Mouse (Mus musculus) cerebellum, adult 9-10 months (tissue): ENCODE results near the gene Gm47969.
"Not testable (repeated sequence)": the region's sequence is repeated elsewhere in the genome, so short reads cannot be mapped to it uniquely, and the experiment has no call there.

Experiments used
- DNase-seq: peaks from one replicate; pipeline ENCODE4 v3.0.0; 2022

Gene Gm47969

DNA sequence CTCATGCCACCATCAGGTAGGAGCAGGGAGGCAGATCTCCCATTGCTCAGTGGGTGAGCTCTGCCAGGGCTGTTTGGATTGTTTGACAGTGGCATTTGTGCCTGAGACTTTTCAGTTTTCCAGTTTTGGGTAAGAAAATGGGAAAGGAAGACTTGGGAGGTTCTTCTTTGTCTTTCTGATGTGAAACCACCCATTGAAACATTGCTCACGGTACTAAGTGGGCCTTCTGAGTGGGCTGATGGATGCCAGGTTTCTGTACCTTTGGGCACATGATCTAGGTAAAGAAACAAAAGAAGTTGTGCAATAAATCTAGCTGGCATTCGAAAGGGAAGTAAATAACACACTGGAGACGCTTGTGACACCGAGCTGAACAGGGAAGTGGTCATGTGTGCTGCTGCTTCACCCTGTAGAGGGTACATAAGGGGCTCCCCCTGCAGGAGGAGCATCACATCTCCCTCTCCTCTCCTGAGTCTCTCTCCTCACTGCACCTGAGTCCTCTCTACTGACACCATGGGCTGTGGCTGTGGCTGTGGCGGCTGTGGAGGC is at the start of gene Gm47969:
TSS of gene Gm47969 (plus strand) at position 51 of the 546 bp plus-strand sequence.
- no peak for DNase-seq

DNA sequence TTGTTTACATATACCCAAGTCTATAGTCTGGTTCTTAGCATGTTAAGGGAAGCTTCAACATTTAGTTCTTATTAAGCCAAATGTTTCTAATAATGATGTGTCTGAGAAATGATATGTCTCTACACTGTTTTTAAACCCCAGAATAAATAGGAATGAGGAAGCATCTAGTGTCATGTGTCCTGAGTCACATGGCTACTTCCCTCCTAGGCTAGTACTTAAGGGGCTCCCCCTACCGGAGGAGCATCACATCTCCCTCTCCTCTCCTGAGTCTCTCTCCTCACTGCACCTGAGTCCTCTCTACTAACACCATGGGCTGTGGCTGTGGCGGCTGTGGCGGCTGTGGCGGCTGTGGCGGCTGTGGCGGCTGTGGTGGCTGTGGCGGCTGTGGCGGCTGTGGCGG is 44.4 kb upstream of the Gm47969 start, which contains the start of gene Gm47959:
TSS of gene Gm47959 (plus strand) at position 243 of the 400 bp plus-strand sequence.
- DNase-seq: not testable (repeated sequence)

DNA sequence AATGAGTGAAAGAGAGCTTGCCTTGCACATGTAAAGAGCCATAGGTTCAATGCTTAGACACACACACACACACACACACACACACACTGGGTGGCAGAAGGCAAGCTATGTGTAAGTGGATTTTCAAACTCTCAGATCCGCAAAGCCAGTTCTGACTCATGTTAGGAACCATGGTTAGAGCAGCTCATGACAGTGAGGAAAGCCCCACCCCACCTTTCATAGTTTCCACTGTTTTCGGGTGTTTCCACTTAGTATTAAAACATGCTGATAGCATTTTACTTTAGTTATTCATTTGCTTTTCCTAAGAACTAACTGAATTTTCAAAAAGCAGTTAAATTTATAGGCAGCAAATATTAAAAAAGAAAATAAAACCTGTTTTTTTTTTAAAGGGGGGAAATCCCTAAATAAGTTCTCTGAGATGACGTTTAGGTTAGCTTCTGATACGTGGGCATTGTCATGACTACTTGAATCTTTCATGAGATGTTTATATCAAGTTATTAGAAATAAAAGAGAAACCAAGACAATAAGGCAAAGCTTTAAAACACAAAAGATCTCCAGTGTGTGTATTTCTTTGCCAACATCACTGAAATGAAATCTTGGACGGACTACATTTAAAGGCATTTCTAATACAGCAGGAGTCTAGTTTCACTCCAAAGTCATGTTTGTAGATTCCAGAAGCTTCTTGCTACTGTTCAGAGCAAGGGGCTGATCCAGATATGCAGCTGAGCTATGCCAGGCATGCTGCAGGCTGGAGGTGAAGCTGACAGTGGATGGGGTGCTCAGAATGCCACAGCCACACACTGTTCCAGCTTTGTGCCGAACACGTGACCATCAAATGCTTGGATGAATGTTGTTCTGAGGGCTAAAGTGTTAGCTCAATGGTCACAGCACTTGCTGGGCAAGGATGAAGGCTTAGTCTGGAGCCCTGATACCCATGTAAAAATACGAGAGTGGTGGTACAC is 38.2 kb upstream of the Gm47969 start:
- DNase-seq: no peak

DNA sequence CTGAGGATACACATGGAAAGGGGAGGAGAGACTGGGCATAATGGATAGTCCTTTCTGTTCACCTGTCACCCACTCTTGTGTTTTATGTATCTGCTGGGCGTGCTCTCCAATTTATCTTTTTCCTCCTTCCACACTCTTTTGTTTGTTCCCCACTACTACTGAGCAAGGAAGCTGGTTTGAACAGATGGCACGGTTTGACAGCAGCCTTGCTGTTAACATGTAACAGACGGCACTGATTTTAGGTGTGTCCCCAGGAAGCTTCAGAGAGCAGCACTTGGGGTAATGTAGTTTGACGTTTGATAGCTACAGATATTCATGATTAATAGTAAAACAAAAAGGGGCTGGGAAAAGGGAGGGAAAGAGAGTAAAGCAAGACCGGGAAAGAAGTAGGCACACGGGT is 37.3 kb upstream of the Gm47969 start:
- no peak for DNase-seq

DNA sequence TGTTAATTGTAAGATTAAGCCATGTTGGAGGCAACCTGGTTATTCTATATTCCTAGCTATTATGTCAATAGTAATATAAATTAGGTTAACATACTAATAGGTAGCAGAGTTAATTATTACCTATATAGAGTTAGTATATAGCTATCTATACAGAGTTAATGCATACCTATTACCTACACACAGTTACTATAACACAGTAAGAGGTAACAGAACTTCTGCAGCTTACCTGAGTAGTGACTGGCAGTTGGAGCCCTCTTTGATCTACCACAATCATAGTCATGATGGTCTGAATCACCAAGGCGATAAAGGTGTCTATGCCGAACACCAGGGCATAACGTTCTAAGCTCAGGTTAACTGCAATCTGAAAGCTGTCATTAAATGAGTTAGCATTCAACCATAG is 30.3 kb upstream of the Gm47969 start:
- DNase-seq: no peak

DNA sequence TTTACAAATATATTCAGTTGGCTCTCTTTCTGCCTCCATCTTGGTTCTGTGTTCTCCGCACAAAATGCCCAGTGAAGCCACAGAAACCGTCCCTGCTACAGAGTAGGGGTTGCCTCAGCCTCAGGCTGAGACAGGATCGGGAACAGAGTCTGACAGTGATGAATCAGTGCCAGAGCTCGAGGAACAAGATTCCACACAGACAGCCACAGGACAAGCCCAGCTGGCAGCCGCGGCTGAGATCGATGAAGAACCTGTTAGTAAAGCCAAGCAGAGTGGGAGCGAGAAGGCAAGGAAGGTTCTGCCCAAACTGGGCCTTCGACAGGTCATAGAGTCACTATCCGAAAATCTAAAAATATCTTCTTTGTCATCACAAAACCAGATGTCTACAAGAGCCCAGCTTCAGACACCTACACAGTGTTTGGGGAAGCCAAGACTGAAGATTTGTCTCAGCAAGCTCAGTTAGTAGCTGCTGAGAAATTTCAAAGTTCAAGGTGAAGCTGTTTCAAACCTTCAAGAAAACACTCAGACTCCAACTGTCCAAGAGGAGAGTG is 29.3 kb upstream of the Gm47969 start:
- no peak for DNase-seq

DNA sequence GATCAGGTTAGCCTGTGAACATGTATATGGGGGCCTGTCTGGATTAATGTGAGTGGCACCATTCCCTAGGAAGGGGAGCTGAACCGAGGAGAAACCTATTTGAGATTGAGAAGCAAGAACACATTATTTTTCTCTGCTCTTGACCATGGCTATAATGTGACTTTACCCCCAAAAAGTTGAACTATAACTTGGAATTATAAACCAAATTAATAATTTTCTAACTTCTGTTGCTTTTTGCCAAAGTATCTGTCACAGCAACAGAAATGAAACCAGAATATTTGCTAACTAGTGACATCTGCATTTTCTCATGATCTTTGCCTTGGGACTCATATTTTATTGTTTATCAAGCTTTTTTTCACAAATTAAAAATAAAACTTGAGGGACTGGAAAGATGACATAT is 28.2 kb upstream of the Gm47969 start:
- no peak for DNase-seq

DNA sequence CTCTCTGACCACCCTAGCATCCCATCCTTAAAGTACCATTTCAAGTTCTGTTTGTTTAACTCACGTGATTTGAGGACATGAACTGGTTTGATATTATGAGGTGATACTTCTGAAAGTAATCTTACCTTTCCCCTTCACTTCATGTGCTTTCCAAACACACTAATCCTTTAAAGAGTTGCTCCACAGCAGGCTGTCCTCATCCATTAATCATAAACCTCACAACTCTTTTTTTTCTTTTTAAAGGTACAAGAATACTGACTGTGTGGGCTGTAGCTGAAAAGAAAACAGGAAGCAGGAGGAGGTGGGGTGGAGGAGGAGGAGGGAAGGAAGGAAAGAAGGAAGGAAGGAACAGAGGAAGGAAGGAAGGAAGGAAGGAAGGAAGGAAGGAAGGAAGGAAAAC is 12.8 kb upstream of the Gm47969 start:
- no peak for DNase-seq

DNA sequence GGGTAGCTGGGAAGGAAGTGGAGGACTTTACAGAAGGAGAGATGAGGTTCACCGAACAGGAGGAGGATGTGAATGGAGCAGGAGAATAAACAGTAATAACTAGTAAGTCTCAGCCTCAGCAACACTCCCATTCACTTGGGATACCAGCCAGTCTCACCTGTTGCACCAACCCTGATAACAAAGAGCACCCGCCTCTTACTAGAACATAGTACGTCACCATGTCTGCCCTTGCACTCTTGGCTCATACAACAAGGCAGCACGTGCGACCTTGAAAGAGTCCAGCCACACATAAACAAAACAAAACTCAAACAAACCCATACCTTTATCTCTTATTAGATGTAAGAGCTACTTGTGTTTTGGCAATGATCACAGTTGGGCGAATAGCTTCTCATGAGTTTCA is 12.2 kb upstream of the Gm47969 start:
- no peak for DNase-seq

DNA sequence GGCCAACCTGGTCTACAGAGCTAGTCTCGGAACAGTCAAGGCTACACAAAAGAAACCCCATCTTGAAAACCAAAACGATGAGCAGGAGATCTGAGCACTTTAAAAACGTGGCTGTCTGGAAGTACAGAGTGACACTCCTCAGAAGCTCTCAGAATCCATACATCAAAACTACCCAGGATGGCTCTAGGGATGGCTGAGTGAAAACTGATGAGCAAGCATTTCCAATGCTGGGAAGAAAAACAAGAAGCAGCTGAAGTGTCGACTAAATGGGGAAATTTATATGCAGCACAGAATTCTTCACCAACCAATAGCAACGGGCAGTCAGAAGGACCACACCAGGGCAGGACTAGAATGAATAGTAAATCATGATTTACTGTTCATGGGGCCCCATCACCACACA is 10.2 kb upstream of the Gm47969 start:
- DNase-seq: no peak

DNA sequence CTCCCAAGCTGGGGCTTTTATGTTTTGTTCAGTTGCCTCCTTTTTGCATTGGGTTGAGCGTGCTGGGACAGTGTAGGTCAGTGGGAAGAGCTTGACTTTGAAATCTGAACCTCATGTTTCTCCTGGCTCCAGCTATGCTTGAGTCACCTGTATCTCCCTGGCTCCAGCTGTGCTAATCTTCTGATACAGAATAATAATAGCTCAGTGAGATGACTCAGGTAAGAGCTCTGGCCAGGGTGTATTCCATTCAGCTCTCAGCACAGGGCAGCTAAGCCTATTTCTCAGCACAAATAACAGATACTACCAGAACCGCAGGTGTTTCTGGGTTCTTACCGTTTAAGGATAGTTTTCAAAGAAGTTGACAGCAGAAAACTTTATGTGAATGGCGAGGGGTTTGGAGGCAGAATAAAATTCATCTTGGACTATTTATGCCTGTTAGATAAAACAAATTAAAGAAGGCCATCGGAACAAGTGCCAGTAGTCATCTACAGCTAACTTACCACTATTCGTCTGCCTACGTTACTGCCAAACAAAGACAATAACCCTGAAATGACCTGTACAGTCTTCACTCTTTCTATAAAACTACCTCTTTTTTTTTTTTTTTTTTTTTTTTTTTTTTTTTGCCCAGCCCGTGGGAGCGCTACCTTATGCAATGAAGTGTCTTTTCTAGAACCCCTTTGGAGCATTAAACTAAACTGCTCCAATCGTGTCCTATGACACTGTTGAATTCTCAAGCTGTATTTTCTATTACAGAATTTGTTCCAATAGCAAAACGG is 7.7 kb upstream of the Gm47969 start:
- DNase-seq: no peak

DNA sequence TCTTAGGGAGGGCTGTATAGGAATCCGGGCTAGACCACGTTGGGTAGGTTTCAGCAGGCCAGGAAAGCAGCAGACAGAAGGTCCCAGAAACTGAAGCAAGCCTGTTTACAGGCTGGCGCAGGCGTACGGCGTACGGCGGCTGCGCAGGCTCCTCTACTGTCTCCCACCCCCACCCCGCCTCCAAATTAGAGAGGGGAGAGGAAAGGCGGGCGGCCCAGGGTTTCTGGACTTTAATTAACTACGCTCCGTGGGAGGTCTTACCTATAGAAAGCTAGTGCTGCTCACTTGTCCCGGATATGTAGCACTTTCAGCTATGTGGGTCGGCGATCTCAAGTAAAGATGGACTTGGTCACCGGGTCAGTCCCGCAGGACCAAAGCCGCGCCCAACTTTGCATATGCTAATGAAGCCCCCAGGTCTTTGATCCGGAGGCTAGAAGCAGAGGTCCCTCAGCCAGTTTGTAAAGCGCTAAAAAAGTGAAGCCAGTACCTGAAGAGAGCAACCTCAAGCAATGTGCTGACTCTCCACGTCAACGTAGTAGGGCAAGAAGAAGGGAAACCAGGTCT is 6.5 kb upstream of the Gm47969 start, which contains the start of gene Slc19a3:
TSS of gene Slc19a3 (minus strand) at position 340 of the 564 bp plus-strand sequence.
- peak; percentile 17 for DNase-seq

DNA sequence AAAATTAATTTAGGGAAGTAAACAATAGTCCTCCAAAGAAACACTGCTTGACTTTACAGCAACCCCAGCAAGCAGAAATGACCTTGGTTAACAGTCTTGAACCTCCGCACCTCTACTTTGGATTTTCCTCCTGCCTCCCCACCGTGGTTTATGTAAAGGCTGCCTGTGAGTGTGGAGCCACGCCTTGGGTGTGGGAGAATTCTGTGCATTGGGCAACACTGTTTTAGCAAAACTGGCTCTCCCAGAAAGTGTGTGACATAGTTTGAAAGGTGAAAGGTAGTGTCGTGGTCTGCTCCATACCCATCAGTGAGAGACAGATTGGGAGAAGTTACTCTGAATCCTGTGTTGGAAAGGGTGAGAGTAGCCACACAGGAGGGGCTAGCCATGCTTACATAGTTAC is 5.7 kb upstream of the Gm47969 start:
- DNase-seq: no peak

DNA sequence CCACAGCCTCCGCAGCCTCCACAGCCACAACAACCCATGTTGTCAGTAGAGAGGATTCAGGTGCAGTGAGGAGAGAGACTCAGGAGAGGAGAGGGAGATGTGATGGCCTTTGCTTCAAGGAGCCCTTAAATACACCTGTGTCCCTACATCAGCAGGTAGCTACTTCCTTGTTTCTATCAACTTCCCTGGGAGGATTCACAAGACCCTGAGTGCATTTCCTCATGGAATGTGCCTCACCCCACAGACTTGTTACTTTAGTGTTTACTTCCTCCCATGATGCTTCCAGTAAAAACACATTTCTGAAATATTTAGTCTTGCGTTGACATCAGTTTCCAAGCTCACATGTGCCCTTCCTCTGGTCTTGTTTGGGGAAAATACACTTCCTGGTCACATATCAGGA is 2.4 kb upstream of the Gm47969 start, which contains the start of gene Krtap28-10:
TSS of gene Krtap28-10 (minus strand) at position 101 of the 400 bp plus-strand sequence.
- DNase-seq: no peak

DNA sequence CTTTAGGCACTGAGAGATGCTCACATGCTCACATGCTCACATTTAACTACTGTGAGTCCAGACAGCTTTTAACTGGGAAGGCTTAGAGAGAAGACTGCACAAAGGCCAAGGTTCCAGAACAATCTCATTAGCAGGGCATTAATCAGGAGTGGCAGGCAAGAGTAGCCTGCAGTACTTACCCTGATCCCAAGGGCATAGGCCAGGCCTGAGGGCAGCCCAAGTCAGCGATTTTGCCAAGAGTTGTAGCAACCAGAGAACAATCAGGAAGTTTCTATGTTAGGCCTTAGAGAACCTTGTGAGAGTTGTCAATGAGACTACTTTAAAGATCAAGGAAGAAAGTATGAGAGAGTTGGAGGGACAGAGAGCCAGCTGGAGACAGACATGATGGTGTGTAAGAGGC is 13.7 kb downstream of the Gm47969 start:
- no peak for DNase-seq

DNA sequence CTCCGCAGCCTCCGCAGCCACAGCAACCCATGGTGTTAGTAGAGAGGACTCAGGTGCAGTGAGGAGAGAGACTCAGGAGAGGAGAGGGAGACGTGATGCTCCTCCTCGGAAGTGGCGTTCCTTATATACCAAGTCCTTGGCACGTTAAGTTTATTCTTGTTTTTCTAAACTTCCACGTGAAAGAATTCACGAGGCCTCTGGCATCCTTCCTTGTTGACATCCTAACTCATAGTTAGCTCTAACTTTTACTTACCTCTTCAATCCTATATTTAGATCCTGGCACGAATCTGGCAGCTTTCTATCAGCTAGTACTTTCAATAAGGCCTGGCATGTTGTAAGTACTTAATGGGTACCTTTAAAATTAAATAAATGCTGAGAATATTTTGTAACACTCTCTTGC is 14.5 kb downstream of the Gm47969 start, which contains the start of gene A030005K14Rik:
TSS of gene A030005K14Rik (minus strand) at position 101 of the 400 bp plus-strand sequence.
- DNase-seq: no peak

DNA sequence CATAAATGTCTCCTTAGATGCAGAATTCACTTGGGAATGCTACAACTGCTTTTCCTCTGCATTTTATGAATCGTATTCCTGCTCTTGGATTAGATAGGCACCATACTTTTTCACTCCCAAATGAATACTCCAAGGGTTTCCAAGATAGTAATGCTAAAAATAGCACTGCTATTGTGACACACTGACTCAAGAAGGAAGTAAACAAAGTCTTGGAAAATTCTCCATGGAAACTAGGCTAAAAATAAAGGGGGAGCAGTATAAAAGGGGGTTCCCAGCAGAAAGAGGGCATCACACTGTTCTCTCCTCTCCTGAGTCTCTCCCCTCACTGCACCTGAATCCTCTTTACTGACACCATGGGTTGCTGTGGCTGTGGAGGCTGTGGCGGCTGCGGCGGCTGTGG is 15.9 kb downstream of the Gm47969 start, which contains the start of gene Krtap28-13:
TSS of gene Krtap28-13 (plus strand) at position 288 of the 400 bp plus-strand sequence.
- DNase-seq: no peak

DNA sequence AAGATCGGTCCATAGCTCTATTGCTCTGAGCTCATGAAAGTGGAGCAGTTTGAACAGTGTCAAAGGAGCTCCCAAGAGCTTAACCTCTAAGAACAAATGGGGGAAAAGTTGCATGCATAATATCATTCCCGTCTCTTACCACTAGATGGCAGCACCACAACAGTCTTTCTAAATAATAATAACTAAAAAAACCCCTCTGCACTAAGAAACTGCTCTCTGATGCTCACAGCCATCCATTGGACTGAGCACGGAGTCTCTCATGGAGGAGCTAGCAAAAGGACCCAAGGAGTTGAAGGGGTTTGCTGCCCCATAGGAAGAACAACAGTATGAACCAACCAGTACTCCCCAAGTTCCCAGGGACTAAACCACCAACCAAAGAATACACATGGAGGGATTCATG is 20.1 kb downstream of the Gm47969 start:
- peak; percentile 38 for DNase-seq

DNA sequence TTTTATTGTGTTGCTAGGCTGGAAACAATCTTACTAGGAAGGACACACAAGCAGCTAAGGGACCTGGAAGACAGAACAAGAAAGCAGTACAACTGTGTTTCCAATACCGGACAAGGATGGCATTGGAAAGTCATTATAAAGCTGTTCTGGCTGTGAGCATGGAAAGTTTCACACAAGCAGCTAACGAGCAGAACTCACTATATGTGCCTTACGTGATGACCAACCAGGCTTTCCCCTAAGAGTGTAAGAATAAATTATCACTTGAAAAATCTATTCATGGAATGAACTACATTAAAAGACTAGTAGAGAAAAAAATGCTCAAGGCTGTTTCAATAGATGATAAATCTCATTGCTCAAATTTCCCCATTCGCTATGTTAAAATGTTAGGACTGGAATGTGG is 21.8 kb downstream of the Gm47969 start:
- DNase-seq: no peak

DNA sequence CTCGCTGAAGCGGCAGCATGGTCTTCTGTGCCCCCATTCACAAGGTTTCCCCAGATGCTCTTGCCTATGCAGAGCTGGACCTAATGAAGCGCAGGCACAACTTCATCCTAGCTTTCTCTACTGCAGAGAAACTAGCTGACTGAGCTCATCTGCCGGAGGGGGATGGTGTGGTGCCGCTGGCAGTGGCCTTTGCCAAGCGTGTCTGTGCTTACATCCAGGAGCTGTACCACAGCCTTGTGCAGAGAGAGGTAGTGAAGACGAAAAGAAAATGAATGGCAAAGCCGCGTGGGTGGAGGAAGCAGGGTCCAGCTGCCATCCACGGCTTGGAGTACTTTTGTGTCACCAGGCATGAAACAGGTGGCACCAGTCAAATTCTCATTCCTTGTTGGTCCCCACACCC is 22.5 kb downstream of the Gm47969 start:
- DNase-seq: no peak

DNA sequence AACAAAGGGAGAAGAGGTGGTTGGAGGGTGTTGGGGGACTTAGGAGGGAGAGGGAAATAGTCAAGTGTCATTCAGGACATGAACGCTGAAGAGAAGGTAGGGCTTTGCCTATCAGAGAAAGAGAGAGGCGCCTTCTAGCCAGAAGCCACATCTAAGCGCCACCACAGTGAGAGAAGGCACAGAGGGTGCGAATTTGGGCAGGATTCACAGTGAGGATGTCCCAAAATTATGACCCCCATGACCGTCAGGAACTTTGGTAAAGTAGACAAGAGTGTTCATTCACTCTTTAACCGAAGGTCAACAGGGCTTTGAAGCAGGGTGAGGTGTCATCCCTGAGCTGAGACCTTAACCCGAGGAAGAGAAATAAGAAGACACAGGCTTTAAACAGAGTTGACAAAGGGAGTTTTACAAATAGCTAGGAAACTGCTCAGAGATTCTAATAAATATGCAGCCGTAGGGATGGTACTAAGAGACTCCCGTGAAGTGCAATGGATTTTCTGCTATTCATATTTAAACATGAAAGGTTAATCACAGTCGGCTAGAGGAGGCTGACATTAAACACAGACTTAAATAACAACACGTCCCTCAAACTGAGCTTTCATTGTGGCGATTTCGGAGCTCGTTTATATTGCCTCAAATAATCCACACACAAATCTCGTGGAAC is 30.9 kb downstream of the Gm47969 start:
- no peak for DNase-seq
